Mouse (Mus musculus) midbrain, embryonic 10.5 days (tissue): ENCODE measurements around the gene Dcxr. TPM values are rescaled to one million over a fixed set of nuclear protein-coding genes. Genes with fewer than 3 reads are reported as not detected.
A peak's percentile ranks its signal among the peaks of the same experiment; 100 is the strongest.

Experiments
- DNase-seq: peaks from one replicate; pipeline ENCODE4 v3.0.0-alpha.2; 2017; ENCODE audit warnings: low spot score
- H3K27ac ChIP-seq: fragments of 300-500 bp; sonication (generic); replicated peaks from 2 replicates; pipeline ENCODE4 v1.5.1; 2016; ENCODE audit warnings: mild to moderate bottlenecking
- H3K27me3 ChIP-seq: fragments of 300-500 bp; sonication (generic); 2 replicates; pipeline ENCODE4 v1.6.1; 2016; ENCODE audit warnings: low read depth, mild to moderate bottlenecking; ENCODE audit not compliant: poor library complexity, severe bottlenecking
- H3K36me3 ChIP-seq: fragments of 300-500 bp; sonication (generic); 2 replicates; pipeline ENCODE4 v1.6.1; 2016; ENCODE audit warnings: mild to moderate bottlenecking, moderate library complexity
- H3K4me1 ChIP-seq: fragments of 300-500 bp; sonication (generic); 2 replicates; pipeline ENCODE4 v1.6.1; 2016
- H3K4me3 ChIP-seq: fragments of 300-500 bp; sonication (generic); 2 replicates; pipeline ENCODE4 v1.5.1; 2016; ENCODE audit warnings: mild to moderate bottlenecking, moderate library complexity
- H3K9me3 ChIP-seq: fragments of 300-500 bp; sonication (generic); replicated peaks from 2 replicates; pipeline ENCODE4 v1.6.1; 2016; ENCODE audit warnings: mild to moderate bottlenecking
- WGBS: fragments of 180-500 bp; shearing (Covaris S2); methylation state at CpG from one replicate; pipeline ENCODE4 v1.1.7; 2016; 5-methylcytosine and 5-hydroxymethylcytosine counted together
- polyA plus RNA-seq: library from polyadenylated mRNA; unstranded; fragments of >200 nt; fragmentation: Nextera tagmentation; extraction: Ambion mirVana; gene quantifications from 2 replicates; pipeline ENCODE4 v1.2.1, GENCODE M21; 2016

Gene Dcxr
- polyA plus RNA-seq, 1 experiment from 2014 or later = 13.0 TPM

DNA sequence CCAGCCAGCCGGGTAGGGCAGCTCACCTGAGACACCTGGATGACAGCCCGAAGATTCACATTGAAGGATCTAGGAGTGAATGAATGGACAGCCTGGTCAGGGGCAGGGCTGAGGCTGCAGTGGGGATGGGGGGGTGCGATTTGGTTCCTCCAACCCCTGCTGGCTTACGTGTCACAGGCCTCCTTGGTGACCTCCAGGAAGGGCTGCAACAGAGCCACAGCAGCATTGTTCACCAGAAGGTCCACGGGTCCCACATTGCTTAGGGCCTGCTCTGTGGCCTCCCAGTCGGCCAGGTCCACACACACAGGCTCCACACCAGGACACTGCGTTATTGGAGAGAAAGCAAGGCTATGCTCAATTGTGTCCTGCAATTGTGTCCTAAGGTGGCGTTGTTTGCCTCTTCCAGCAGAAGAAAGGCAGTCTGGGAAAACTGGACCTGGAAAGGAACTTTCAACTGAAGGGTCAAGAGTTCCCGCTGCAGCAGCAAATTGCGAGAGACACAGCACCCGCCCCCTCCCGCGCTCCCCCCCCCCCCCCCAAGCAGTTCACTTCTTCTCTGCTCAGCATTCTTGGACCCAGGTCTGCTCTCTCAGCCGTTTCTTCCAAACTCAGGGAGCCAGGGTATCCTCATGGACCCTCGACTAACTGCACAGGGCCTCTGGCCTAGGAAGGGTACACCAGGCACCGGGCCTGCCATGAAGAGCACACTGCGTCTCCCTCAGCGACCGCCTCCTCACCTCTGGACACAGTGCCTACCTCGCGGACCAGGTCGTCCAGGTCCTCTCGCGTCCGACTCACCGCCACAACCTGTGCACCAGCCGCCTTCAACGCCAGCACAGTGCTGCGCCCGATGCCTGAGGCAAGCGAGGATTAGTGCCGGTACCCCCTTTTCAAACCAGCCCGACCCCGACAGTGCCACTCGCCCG is 575 bp downstream of the Dcxr start:
- Histone ChIP-seq H3K27ac (peak overlapping the region; percentile 70), H3K9me3 (no peaks in the 10 kb centered on the region)
- WGBS = 20% methylated on average over 34 of the region's 36 CpGs

GRCm38 (mm10) chr11:120723509-120723908 is 3.6 kb downstream of the Dcxr start:
- Histone ChIP-seq H3K36me3 (peaks cover 16% of the 10 kb centered on the region), H3K27me3 (peaks cover 64% of the 10 kb centered on the region), H3K27ac (no peak overlapping the region), H3K4me3 (no peak overlapping the region), H3K9me3 (no peaks in the 10 kb centered on the region), H3K4me1 (peaks cover 44% of the 10 kb centered on the region)
- 88% methylated on average over 7 of the region's 7 CpGs for WGBS
- DNase-seq = no peak

More for the DNA sequence above, 575 bp downstream of the Dcxr start:
- Histone ChIP-seq H3K4me1 (peaks cover 36% of the 10 kb centered on the region), H3K4me3 (peak overlapping the region; percentile 80), H3K27me3 (peaks cover 72% of the 10 kb centered on the region), H3K36me3 (no peaks in the 10 kb centered on the region)
- no peak for DNase-seq

DNA sequence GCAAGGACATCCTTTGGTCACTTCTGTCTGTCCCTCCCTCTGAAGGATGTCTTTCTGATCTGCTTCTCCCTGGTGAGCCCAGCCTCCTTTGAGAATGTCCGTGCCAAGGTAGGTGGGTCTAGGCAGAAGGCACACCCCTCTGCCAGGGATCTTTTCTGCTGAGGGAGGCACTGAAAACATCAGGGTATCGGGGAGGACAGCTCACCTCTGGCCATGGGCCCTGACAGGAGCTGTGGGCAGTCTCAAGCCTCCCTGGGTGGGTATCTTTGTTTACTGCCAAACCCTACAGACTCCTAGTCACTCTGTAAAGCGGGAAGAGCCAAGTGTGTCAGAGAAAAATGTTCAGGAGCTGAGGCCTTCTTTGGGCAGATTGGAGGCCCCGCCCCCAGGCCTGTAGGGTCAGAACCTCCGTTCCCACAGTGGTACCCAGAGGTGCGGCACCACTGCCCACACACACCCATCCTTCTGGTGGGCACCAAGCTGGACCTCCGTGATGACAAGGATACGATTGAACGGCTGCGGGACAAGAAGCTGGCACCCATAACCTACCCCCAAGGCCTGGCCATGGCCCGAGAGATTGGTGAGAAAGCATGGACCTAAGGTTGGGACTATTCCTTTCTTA is 4.2 kb downstream of the Dcxr start:
- Histone ChIP-seq H3K36me3 (peaks cover 23% of the 10 kb centered on the region), H3K27ac (no peak overlapping the region), H3K27me3 (peaks cover 57% of the 10 kb centered on the region), H3K4me1 (peaks cover 44% of the 10 kb centered on the region), H3K9me3 (no peaks in the 10 kb centered on the region), H3K4me3 (no peak overlapping the region)
- WGBS = 92% methylated on average over 11 of the region's 11 CpGs
- DNase-seq = no peak

DNA sequence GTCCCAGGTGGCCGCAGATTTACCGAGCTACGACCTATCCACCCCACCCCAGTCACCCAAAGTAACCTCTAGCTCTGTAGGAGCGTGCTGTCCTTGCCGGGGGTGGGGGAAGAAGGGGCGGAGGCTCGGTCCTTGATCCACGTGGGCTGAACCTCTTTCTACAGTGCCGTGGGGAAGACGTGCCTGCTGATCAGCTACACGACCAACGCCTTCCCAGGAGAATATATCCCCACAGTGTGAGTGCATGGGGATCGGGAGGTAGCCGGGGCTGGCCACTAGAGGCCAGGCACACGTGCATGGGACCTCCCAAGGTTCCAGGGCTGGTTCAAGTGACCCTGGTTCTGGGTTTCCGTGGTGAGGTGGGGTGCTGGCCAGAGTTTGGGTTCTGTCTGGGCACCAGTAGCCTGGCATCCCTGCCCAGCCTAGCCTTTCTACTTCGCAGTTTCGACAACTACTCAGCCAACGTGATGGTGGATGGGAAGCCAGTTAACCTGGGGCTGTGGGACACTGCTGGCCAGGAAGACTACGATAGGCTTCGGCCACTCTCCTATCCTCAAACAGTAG is 4.9 kb downstream of the Dcxr start:
- H3K4me1 ChIP-seq = peaks cover 41% of the 10 kb centered on the region
- peaks cover 30% of the 10 kb centered on the region for H3K36me3 ChIP-seq
- DNase-seq = no peak
- peaks cover 55% of the 10 kb centered on the region for H3K27me3 ChIP-seq
- H3K9me3 ChIP-seq = no peaks in the 10 kb centered on the region
- H3K27ac ChIP-seq = peak overlapping the region; percentile 79
- H3K4me3 ChIP-seq = peak overlapping the region; percentile 74
- WGBS = 23% methylated on average over 21 of the region's 21 CpGs

- H3K9me3 ChIP-seq = no peaks in the 10 kb centered on the region
- peak; percentile 81 for DNase-seq
- H3K4me3 ChIP-seq = peak within 1 kb of the TSS; percentile 74
- peaks cover 34% of the 10 kb centered on the region for H3K4me1 ChIP-seq
- under 1% methylated on average over 90 of the region's 90 CpGs for WGBS
- H3K27me3 ChIP-seq = peaks cover 52% of the 10 kb centered on the region
- H3K27ac ChIP-seq = peak within 1 kb of the TSS; percentile 79
- peaks cover 37% of the 10 kb centered on the region for H3K36me3 ChIP-seq
Observed at GRCm38 (mm10) chr11:120721124-120722066, 5.7 kb downstream of the Dcxr start, which contains the start of gene Rac3. Gene Rac3, plus strand, starts transcription at chr11:120721470.

DNA sequence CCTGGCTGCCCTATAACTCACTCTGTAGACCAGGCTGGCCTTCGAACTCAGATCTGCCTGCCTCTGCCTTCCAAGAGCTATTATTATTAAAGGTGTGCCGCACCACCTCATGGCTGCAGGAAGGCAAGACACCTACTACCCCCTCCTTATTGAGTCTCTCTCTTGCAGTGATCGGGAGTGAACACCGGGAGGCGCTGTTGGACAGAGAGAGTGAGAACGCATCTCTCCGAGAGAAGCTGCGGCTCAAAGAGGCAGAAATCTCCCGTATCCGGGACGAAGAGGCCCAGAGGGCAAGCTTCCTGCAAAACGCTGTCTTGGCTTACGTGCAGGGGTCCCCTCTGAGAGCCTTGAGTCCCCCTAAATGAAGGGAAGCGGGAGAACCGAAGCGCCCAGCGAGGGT is 6.6 kb downstream of the Dcxr start:
- Histone ChIP-seq H3K27me3 (peaks cover 43% of the 10 kb centered on the region), H3K36me3 (peaks cover 47% of the 10 kb centered on the region), H3K4me1 (peaks cover 30% of the 10 kb centered on the region), H3K4me3 (peak overlapping the region; percentile 74), H3K27ac (peak overlapping the region; percentile 79), H3K9me3 (no peaks in the 10 kb centered on the region)
- peak; percentile 91 for DNase-seq
- 11% methylated on average over 17 of the region's 17 CpGs for WGBS

DNA sequence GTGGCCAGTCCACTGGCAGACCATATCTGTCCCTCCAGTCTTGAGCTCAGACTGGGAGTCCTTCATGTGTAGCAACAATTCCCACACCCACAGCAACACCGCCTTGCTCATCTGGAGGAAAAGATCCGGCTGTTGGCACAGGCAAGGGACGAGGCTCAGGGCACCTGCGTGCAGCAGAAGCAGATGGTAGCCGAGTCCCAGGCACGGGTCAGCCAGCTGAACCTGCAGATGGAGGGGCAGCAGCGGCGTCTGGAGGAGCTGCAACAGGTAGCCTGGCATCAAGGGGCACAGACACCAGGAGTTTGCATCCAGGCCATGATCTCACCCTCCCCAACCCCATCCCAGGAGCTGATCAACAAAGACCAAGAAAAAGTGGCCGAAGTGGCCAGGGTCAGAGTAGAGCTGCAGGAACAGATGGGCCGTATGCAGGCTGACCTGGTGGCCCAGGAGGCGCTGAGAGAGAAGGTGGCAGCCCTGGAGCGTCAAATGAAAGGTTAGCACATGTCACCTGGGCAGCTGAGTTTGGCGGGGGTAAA is 7.2 kb downstream of the Dcxr start:
- Histone ChIP-seq H3K36me3 (peaks cover 52% of the 10 kb centered on the region), H3K4me3 (no peak overlapping the region)
- WGBS = 90% methylated on average over 13 of the region's 13 CpGs

GRCm38 (mm10) chr11:120719242-120719641 is 7.8 kb downstream of the Dcxr start:
- Histone ChIP-seq H3K36me3 (peaks cover 52% of the 10 kb centered on the region), H3K4me3 (no peak overlapping the region), H3K27ac (no peak overlapping the region), H3K27me3 (peaks cover 37% of the 10 kb centered on the region), H3K4me1 (peaks cover 41% of the 10 kb centered on the region), H3K9me3 (no peaks in the 10 kb centered on the region)
- 88% methylated on average over 9 of the region's 9 CpGs for WGBS
- no peak for DNase-seq

More for the DNA sequence above, 7.2 kb downstream of the Dcxr start:
- H3K27ac ChIP-seq = no peak overlapping the region
- no peaks in the 10 kb centered on the region for H3K9me3 ChIP-seq
- H3K27me3 ChIP-seq = peaks cover 37% of the 10 kb centered on the region
- H3K4me1 ChIP-seq = peaks cover 34% of the 10 kb centered on the region
- no peak for DNase-seq

GRCm38 (mm10) chr11:120715131-120715530 is 11.9 kb downstream of the Dcxr start:
- no peak overlapping the region for H3K27ac ChIP-seq
- H3K36me3 ChIP-seq = peaks cover 66% of the 10 kb centered on the region
- peaks cover 37% of the 10 kb centered on the region for H3K4me1 ChIP-seq
- 94% methylated on average over 9 of the region's 9 CpGs for WGBS
- no peaks in the 10 kb centered on the region for H3K9me3 ChIP-seq
- no peak for DNase-seq
- H3K27me3 ChIP-seq = 0 out of 2 replicates have a peak, but pooled peaks cover 4% of the 10 kb centered on the region
- H3K4me3 ChIP-seq = peak overlapping the region; percentile 74

DNA sequence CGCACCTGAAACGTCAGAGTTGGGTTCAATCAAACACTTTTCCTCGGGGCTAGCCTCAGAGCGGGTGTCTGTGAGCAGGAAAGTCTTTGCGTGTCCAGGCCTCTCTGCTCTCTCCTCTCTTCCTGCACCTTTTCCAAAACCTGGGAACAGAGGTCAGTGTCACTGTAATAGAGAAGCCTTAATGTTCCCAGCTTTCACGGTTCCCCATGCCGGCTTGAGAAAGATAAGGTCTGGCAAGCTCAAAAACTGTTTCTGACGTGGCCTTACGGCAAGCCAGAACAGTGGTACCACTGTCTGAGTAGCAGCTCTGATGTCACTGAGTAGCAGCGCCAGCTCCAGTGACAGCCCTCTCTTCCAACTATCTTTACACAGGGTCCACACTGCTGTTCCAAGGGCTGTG is 12.5 kb downstream of the Dcxr start:
- WGBS = 69% methylated on average over 10 of the region's 10 CpGs
- Histone ChIP-seq H3K4me3 (peak overlapping the region; percentile 74), H3K27me3 (no peaks in the 10 kb centered on the region), H3K4me1 (peaks cover 33% of the 10 kb centered on the region), H3K9me3 (no peaks in the 10 kb centered on the region), H3K36me3 (peaks cover 66% of the 10 kb centered on the region), H3K27ac (peak overlapping the region; percentile 81)
- DNase-seq = no peak

DNA sequence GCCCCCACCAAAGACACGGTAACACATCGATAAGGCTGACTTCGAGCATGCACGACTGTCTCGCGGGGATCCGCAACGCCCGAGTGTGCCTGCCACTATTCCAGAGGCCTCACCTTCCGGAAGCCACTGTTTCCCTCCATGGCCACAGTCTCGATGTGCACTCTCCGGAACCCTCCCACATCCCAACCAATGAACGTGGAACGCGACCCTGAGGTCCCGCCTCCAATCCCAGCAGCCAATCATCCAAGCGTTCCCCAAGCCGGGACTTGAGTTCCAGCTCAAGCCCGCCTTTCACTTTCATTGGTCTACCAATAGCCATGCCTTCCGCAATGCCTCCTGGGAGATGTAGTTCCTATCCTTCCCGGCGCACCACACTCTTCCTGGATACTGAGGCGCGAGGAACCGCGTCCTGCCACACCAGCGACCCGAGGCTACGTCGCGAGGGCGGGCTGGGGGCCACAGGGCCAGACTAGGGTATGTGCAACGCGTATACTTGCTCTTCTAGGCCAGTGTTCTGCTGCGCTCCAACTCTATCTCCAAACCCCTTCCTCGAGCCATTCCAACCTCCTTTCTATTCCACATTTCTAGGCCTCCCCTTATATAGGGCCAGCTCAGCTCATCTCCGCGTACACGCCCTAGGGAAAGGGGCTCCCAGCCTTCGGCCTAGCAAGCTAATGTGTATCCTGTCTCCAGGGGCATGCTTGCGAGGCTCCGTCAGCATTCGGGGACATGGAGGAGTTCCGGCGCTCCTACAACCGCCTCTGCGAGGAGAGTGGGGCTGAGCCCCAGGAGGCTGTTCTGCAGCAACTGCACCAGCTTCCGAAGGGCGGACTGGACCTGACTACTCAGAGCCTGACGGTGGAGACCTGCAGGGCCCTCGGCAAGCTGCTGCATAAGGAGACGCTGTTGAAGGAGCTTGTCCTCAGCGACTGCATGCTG is 13.2 kb downstream of the Dcxr start, which contains the start of the genes Cenpx and Lrrc45:
Cenpx (minus strand) TSS at position 159 of the 939 bp plus-strand sequence.
Lrrc45 (plus strand) TSS at position 346 of the 939 bp plus-strand sequence.
- Histone ChIP-seq H3K36me3 (peaks cover 66% of the 10 kb centered on the region), H3K27ac (peak within 1 kb of the TSS; percentile 81), H3K27me3 (0 out of 2 replicates have a peak, but pooled peaks cover 2% of the 10 kb centered on the region), H3K9me3 (no peaks in the 10 kb centered on the region), H3K4me1 (peaks cover 40% of the 10 kb centered on the region), H3K4me3 (peak within 1 kb of the TSS; percentile 74)
- 4% methylated on average over 53 of the region's 53 CpGs for WGBS
- DNase-seq = peak; percentile 97
